In genomic region chr5:66114208-66114607, GRCm38 (mm10) we compare ENCODE assay signal across 12 mouse cellular contexts. TPM values are rescaled to one million over a fixed set of nuclear protein-coding genes. Genes with fewer than 3 reads are reported as not detected.
A peak's percentile ranks its signal among the peaks of the same experiment; 100 is the strongest.
DNase-seq lines count a peak whose midpoint lies in the region; ATAC-seq lines count a peak whose summit lies in the region.
"Had no signal": no experiment of that assay in that cellular context is flagged by ENCODE, and none has a peak within 500 bp of the region (broad histone marks: within the 10 kb centered on the region; RNA-seq: fewer than 3 reads in every experiment).

No protein-coding gene starts in this region.

- H3K4me1 ChIP-seq in intestine, embryonic 14.5 days (replicated peaks; ENCODE audit: control insufficient read depth, insufficient read depth, low read length), result 0 out of 2 replicates have a peak, but pooled peaks cover 2% of the 10 kb centered on the region
- H3K4me1 ChIP-seq: midbrain, embryonic 15.5 days had no signal

- no peak overlapping the region for H3K9ac ChIP-seq in intestine, embryonic 14.5 days (ENCODE audit: low read length)
- H3K9ac ChIP-seq: hindbrain, embryonic 14.5 days; midbrain, embryonic 15.5 days had no signal

- no peaks in the 10 kb centered on the region for H3K27me3 ChIP-seq in intestine, embryonic 14.5 days (replicated peaks; ENCODE audit: control insufficient read depth, insufficient read depth, low read length)
- H3K27me3 ChIP-seq: midbrain, embryonic 15.5 days had no signal

- peak overlapping the region; percentile 82 for H3K27ac ChIP-seq in intestine, embryonic 14.5 days (ENCODE audit: low read depth)
- peak overlapping the region; percentile 97 for H3K27ac ChIP-seq in macrophage
- H3K27ac ChIP-seq: hindbrain, embryonic 14.5 days; midbrain, embryonic 15.5 days had no signal

- peak overlapping the region; percentile 21; the same call in 1 of the 2 replicates for H3K4me2 ChIP-seq in intestine, embryonic 14.5 days (ENCODE audit: low read length)
- H3K4me2 ChIP-seq: hindbrain, embryonic 14.5 days; midbrain, embryonic 15.5 days had no signal

- H3K79me2 ChIP-seq in macrophage (ENCODE audit: inconsistent target), result peaks cover 93% of the 10 kb centered on the region

- H3K4me3 ChIP-seq in intestine, embryonic 14.5 days (ENCODE audit: low read depth, low read length), result no peak overlapping the region
- H3K4me3 ChIP-seq in macrophage (ENCODE audit: inconsistent target), result no peak overlapping the region
- H3K4me3 ChIP-seq: midbrain, embryonic 15.5 days had no signal

- WGBS in intestine, embryonic 14.5 days, result 57% methylated on average over 6 of the region's 6 CpGs
- 66% methylated on average over 6 of the region's 6 CpGs for WGBS in macrophage (ENCODE audit: missing documents)

- DNase-seq in NIH3T3 (ENCODE audit: low read depth), result peak; percentile 43
- no peak for DNase-seq in intestine, embryonic 14.5 days (ENCODE audit: low spot score)
- peak; percentile 66 to 93 for DNase-seq in kidney, postnatal 36 days
- no peak for DNase-seq in left cerebral cortex, postnatal 25 days (ENCODE audit: low spot score in 2 of 2)
- DNase-seq in frontal cortex, postnatal 36 days (ENCODE audit: low spot score in 2 of 2), result no peak
- no peak for DNase-seq in frontal cortex, postnatal 10 days (ENCODE audit: low spot score in 2 of 2)
- DNase-seq in thymus, postnatal 0 days (ENCODE audit: low spot score), result no peak
- DNase-seq: cerebellum, adult 2 months; gastrocnemius, postnatal 25 days had no signal

- intact Hi-C loops in left cerebral cortex, postnatal 25 days (cut with DNase I), result no loop called here

- no peaks in the 10 kb centered on the region for H3K9me3 ChIP-seq in intestine, embryonic 14.5 days (ENCODE audit: control insufficient read depth, low read length)
- H3K9me3 ChIP-seq: midbrain, embryonic 15.5 days had no signal

- peak; percentile 78 for ATAC-seq in intestine, embryonic 14.5 days (replicated peaks; ENCODE audit: low FRiP score, low TSS enrichment, low read depth)
- ATAC-seq: midbrain, embryonic 15.5 days had no signal

- no peaks in the 10 kb centered on the region for H3K36me3 ChIP-seq in intestine, embryonic 14.5 days (ENCODE audit: control insufficient read depth, insufficient read depth, low read length)
- peaks cover 18% of the 10 kb centered on the region; the same call in 1 of the 2 replicates for H3K36me3 ChIP-seq in macrophage (ENCODE audit: inconsistent target)
- H3K36me3 ChIP-seq: midbrain, embryonic 15.5 days had no signal

RNA-seq across cellular contexts. Expression of gene Rbm47, which starts 58.7 kb away (rescaled TPM):
- 65.1 and 79.2 TPM in 2 replicates for polyA plus RNA-seq in intestine, embryonic 14.5 days (2014; fragmentation: Nextera tagmentation; extraction: Ambion mirVana)
- 100 to 1,000 TPM; 212 to 432 (median 310) TPM for total RNA-seq in macrophage (2018; cell fraction: chromatin; rRNA removed)
- total RNA-seq in macrophage (2018; cell fraction: cytosol; rRNA removed), result 100 to 1,000 TPM in 10 of 26 experiments, 10 to 100 TPM in 16; 76.7 to 169 (median 96.4) TPM
- 100 to 1,000 TPM; 195 to 431 (median 259) TPM for total RNA-seq in macrophage (2018; cell fraction: nucleus; rRNA removed)
- polyA plus RNA-seq in macrophage (2018), result 35.3 to 62.0 TPM (median 41.0 TPM) in 3 replicates
- total RNA-seq in left cerebral cortex, postnatal 25 days (2021), result 1 to 10 TPM; 1.5 to 2.5 TPM
- polyA plus RNA-seq in thymus, postnatal 0 days (2015; fragmentation: Nextera tagmentation; extraction: Ambion mirVana), result 13.1 and 14.4 TPM in 2 replicates

Comparison
In these comparisons a context has a peak if more than half of its experiments do, and no peak if none do; other contexts are left out.
1. DNase-seq: peak in NIH3T3 (single experiment) and kidney, postnatal 36 days (2 of 2); none in intestine, embryonic 14.5 days (single experiment), left cerebral cortex, postnatal 25 days (0 of 2), frontal cortex, postnatal 36 days (0 of 2), frontal cortex, postnatal 10 days (0 of 2) and thymus, postnatal 0 days (single experiment).